ENCODE assay signal across 28 mouse cellular contexts in the genomic region with DNA sequence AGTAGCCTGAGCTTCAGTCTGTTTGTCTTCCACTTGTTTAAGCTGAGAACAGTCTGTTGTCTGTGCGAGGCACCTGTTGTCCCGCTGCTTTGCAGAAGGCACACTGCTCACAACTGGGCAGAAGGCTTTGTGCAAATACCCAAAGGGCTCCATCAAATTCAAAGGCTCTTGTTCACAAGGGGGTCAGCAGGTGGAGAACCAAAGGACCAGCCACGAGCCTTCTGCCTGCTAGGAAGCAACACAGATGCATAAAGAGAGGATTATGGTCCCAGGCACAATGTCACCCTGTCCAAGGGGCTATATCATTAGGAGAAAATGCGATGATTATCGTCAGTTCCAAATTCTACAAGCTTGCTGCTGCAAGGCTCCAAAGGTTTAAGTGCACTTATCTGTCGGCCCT.
DNase-seq lines count a peak whose midpoint lies in the region; ATAC-seq and TF ChIP-seq lines count a peak whose summit lies in the region.
"Had no signal": no experiment of that assay in that cellular context is flagged by ENCODE, and none has a peak within 500 bp of the region (broad histone marks: within the 10 kb centered on the region; RNA-seq: fewer than 3 reads in every experiment).

No protein-coding gene starts in this region.

- H3K27me3 ChIP-seq in midbrain, embryonic 11.5 days (ENCODE audit: control insufficient read depth, insufficient read depth, low read length): peaks cover 2% of the 10 kb centered on the region; the same call in 1 of the 2 replicates
- H3K27me3 ChIP-seq in midbrain, embryonic 10.5 days (ENCODE audit: low read depth, poor library complexity, severe bottlenecking): peaks cover 21% of the 10 kb centered on the region
- H3K27me3 ChIP-seq in forebrain, embryonic 13.5 days: peaks cover 2% of the 10 kb centered on the region; the same call in 1 of the 2 replicates
- no peaks in the 10 kb centered on the region for H3K27me3 ChIP-seq in forebrain, postnatal 0 days (ENCODE audit: insufficient read depth, low read length)
- no peaks in the 10 kb centered on the region for H3K27me3 ChIP-seq in stomach, postnatal 0 days (ENCODE audit: control insufficient read depth, insufficient read depth, low read length)
- no peaks in the 10 kb centered on the region for H3K27me3 ChIP-seq in kidney, embryonic 16.5 days (ENCODE audit: insufficient read depth, low read length)
- H3K27me3 ChIP-seq: heart, embryonic 15.5 days; hindbrain, embryonic 15.5 days; liver, embryonic 12.5 days; megakaryocyte, embryonic 14.5 days had no signal

- no peak for TF ChIP-seq CTCF in forebrain, postnatal 0 days (IDR thresholded peaks at IDR 0.05; ENCODE audit: low read depth)
- no peak for TF ChIP-seq CTCF in stomach, postnatal 0 days (IDR thresholded peaks at IDR 0.05; ENCODE audit: low read depth)

- H3K36me3 ChIP-seq in midbrain, embryonic 11.5 days (ENCODE audit: control insufficient read depth, insufficient read depth, low read length): no peaks in the 10 kb centered on the region
- H3K36me3 ChIP-seq in midbrain, embryonic 10.5 days: no peaks in the 10 kb centered on the region
- H3K36me3 ChIP-seq in forebrain, embryonic 13.5 days (ENCODE audit: poor library complexity, severe bottlenecking): no peaks in the 10 kb centered on the region
- no peaks in the 10 kb centered on the region for H3K36me3 ChIP-seq in forebrain, postnatal 0 days (ENCODE audit: insufficient read depth)
- H3K36me3 ChIP-seq in stomach, postnatal 0 days (ENCODE audit: control insufficient read depth, insufficient read depth, low read length): no peaks in the 10 kb centered on the region
- H3K36me3 ChIP-seq in kidney, embryonic 16.5 days (ENCODE audit: insufficient read depth, low read length): no peaks in the 10 kb centered on the region
- H3K36me3 ChIP-seq: heart, embryonic 10.5 days; heart, embryonic 15.5 days; hindbrain, embryonic 15.5 days; liver, embryonic 12.5 days had no signal

- H3K9me3 ChIP-seq in midbrain, embryonic 11.5 days (ENCODE audit: control insufficient read depth, low read length): no peaks in the 10 kb centered on the region
- no peaks in the 10 kb centered on the region for H3K9me3 ChIP-seq in midbrain, embryonic 10.5 days (replicated peaks)
- no peaks in the 10 kb centered on the region for H3K9me3 ChIP-seq in forebrain, embryonic 13.5 days (replicated peaks)
- H3K9me3 ChIP-seq in forebrain, postnatal 0 days (ENCODE audit: low read length): no peaks in the 10 kb centered on the region
- no peaks in the 10 kb centered on the region for H3K9me3 ChIP-seq in stomach, postnatal 0 days (ENCODE audit: control insufficient read depth, low read length)
- no peaks in the 10 kb centered on the region for H3K9me3 ChIP-seq in kidney, embryonic 16.5 days (ENCODE audit: low read length)
- H3K9me3 ChIP-seq: heart, embryonic 10.5 days; heart, embryonic 15.5 days; hindbrain, embryonic 15.5 days; liver, embryonic 12.5 days had no signal

- no peak overlapping the region for H3K9ac ChIP-seq in midbrain, embryonic 11.5 days (ENCODE audit: low read length)
- H3K9ac ChIP-seq in forebrain, embryonic 13.5 days: no peak overlapping the region
- no peak overlapping the region for H3K9ac ChIP-seq in forebrain, postnatal 0 days
- H3K9ac ChIP-seq in stomach, postnatal 0 days (ENCODE audit: low read length): no peak overlapping the region
- no peak overlapping the region for H3K9ac ChIP-seq in kidney, embryonic 16.5 days (replicated peaks; ENCODE audit: low read length)
- H3K9ac ChIP-seq: heart, embryonic 15.5 days; hindbrain, embryonic 15.5 days; liver, embryonic 12.5 days; liver, postnatal 0 days had no signal

- peaks cover 17% of the 10 kb centered on the region for H3K4me1 ChIP-seq in midbrain, embryonic 11.5 days (ENCODE audit: control insufficient read depth, insufficient read depth, low read length)
- H3K4me1 ChIP-seq in midbrain, embryonic 10.5 days: peaks cover 41% of the 10 kb centered on the region
- peaks cover 18% of the 10 kb centered on the region for H3K4me1 ChIP-seq in forebrain, embryonic 13.5 days
- no peaks in the 10 kb centered on the region for H3K4me1 ChIP-seq in forebrain, postnatal 0 days (ENCODE audit: insufficient read depth)
- H3K4me1 ChIP-seq in stomach, postnatal 0 days (replicated peaks; ENCODE audit: control insufficient read depth, insufficient read depth): peaks cover 4% of the 10 kb centered on the region; the same call in 1 of the 2 replicates
- peaks cover 25% of the 10 kb centered on the region for H3K4me1 ChIP-seq in kidney, embryonic 16.5 days (ENCODE audit: insufficient read depth, low read length)
- H3K4me1 ChIP-seq: megakaryocyte, embryonic 14.5 days had no signal

- H3K4me2 ChIP-seq in midbrain, embryonic 11.5 days: no peak overlapping the region
- no peak overlapping the region for H3K4me2 ChIP-seq in forebrain, embryonic 13.5 days
- H3K4me2 ChIP-seq in forebrain, postnatal 0 days (ENCODE audit: low read depth): no peak overlapping the region
- H3K4me2 ChIP-seq in stomach, postnatal 0 days (replicated peaks; ENCODE audit: low read depth): no peak overlapping the region
- H3K4me2 ChIP-seq in kidney, embryonic 16.5 days (replicated peaks; ENCODE audit: low read depth, low read length): no peak overlapping the region
- H3K4me2 ChIP-seq: heart, embryonic 15.5 days; hindbrain, embryonic 15.5 days; liver, embryonic 12.5 days had no signal

- H3K27ac ChIP-seq in midbrain, embryonic 11.5 days (ENCODE audit: low read depth, low read length): no peak overlapping the region
- no peak overlapping the region for H3K27ac ChIP-seq in midbrain, embryonic 10.5 days (replicated peaks)
- H3K27ac ChIP-seq in forebrain, embryonic 13.5 days: no peak overlapping the region
- no peak overlapping the region for H3K27ac ChIP-seq in forebrain, postnatal 0 days (ENCODE audit: low read depth, low read length)
- H3K27ac ChIP-seq in stomach, postnatal 0 days (replicated peaks): no peak overlapping the region
- H3K27ac ChIP-seq in kidney, embryonic 16.5 days (ENCODE audit: low read length): no peak overlapping the region
- H3K27ac ChIP-seq: heart, embryonic 10.5 days; heart, embryonic 15.5 days; hindbrain, embryonic 15.5 days; kidney, postnatal 0 days; liver, embryonic 12.5 days had no signal

- ATAC-seq in midbrain, embryonic 11.5 days (ENCODE audit: low FRiP score): peak; percentile 73
- peak; percentile 82 for ATAC-seq in forebrain, embryonic 13.5 days
- ATAC-seq in forebrain, postnatal 0 days: peak; percentile 18; the same call in 1 of the 2 replicates
- no peak for ATAC-seq in stomach, postnatal 0 days (ENCODE audit: low FRiP score, low TSS enrichment)
- no peak for ATAC-seq in kidney, embryonic 16.5 days (ENCODE audit: low FRiP score, low TSS enrichment)
- ATAC-seq: CD4-positive, CD25-positive, alpha-beta regulatory T cell, adult 4 months; liver, embryonic 12.5 days; liver, postnatal 0 days had no signal

- H3K4me3 ChIP-seq in midbrain, embryonic 11.5 days (ENCODE audit: low read depth, low read length): no peak overlapping the region
- no peak overlapping the region for H3K4me3 ChIP-seq in midbrain, embryonic 10.5 days
- H3K4me3 ChIP-seq in forebrain, embryonic 13.5 days: no peak overlapping the region
- H3K4me3 ChIP-seq in forebrain, postnatal 0 days (ENCODE audit: low read depth, low read length): no peak overlapping the region
- no peak overlapping the region for H3K4me3 ChIP-seq in stomach, postnatal 0 days (ENCODE audit: low read depth, low read length)
- H3K4me3 ChIP-seq in kidney, embryonic 16.5 days (ENCODE audit: low read length): no peak overlapping the region
- H3K4me3 ChIP-seq: erythroblast, embryonic 14.5 days; heart, embryonic 10.5 days; heart, embryonic 15.5 days; hindbrain, embryonic 15.5 days; liver, embryonic 12.5 days; megakaryocyte, embryonic 14.5 days had no signal

- DNase-seq in midbrain, embryonic 11.5 days (ENCODE audit: low spot score, missing footprints): no peak
- no peak for DNase-seq in midbrain, embryonic 10.5 days (ENCODE audit: low spot score)
- no peak for DNase-seq in forebrain, postnatal 0 days
- no peak for DNase-seq in stomach, postnatal 0 days (ENCODE audit: low spot score)
- no peak for DNase-seq in spleen, postnatal 14 days (ENCODE audit: low spot score in 2 of 2)
- DNase-seq: adrenal gland, postnatal 36 days; cerebellum, adult 2 months; cerebellum, postnatal 14 days; gastrocnemius, postnatal 25 days; heart, adult 11 months; heart, postnatal 36 days; kidney, adult 2 months; kidney, postnatal 4 days; left cerebral cortex, postnatal 4 days; liver, postnatal 0 days; lung, postnatal 4 days; right cerebral cortex, postnatal 4 days; thymus, postnatal 4 days had no signal

- 39% methylated on average over 6 of the region's 6 CpGs for WGBS in midbrain, embryonic 11.5 days
- WGBS in midbrain, embryonic 10.5 days: 57% methylated on average over 6 of the region's 6 CpGs
- 28% methylated on average over 6 of the region's 6 CpGs for WGBS in forebrain, embryonic 13.5 days
- 33% methylated on average over 6 of the region's 6 CpGs for WGBS in forebrain, postnatal 0 days
- WGBS in stomach, postnatal 0 days: 77% methylated on average over 6 of the region's 6 CpGs
- WGBS in kidney, embryonic 16.5 days: 86% methylated on average over 6 of the region's 6 CpGs

- no peak for TF ChIP-seq EP300 in stomach, postnatal 0 days (optimal IDR thresholded peaks at IDR 0.05)

Comparison
In these comparisons a context has a peak if more than half of its experiments do, and no peak if none do; other contexts are left out.
1. ATAC-seq: peak in midbrain, embryonic 11.5 days (single experiment), forebrain, embryonic 13.5 days (single experiment) and forebrain, postnatal 0 days (single experiment); none in stomach, postnatal 0 days (single experiment) and kidney, embryonic 16.5 days (single experiment).